Mouse (Mus musculus) heart, embryonic 14.5 days (tissue): ENCODE results near the gene Adgra1. TPM values are rescaled to one million over a fixed set of nuclear protein-coding genes. Genes with fewer than 3 reads are reported as not detected.

Experiments used
- ATAC-seq: fragments of 200-750 bp; cut with Nextera tagmentation; 2 replicates; pipeline ENCODE4 v1.8.0; 2017; ENCODE audit warnings: low read depth, moderate TSS enrichment; ENCODE audit not compliant: insufficient number of reproducible peaks, insufficient read depth, low FRiP score
- H3K27ac ChIP-seq, 2 experiments: fragments of 200-500 bp in 1 of 2; fragments of 300-500 bp in 1 of 2; sonication (generic) in 1 of 2; replicated peaks in 1 of 2; 2 replicates each; pipeline ENCODE4 v1.5.1; 2012 to 2014; ENCODE audit warnings: low read depth in 2 of 2, low read length in 2 of 2, control low read depth in 1 of 2, mild to moderate bottlenecking in 1 of 2, mixed read lengths in 1 of 2; ENCODE audit not compliant: control insufficient read depth in 1 of 2, insufficient read depth in 1 of 2
- H3K27me3 ChIP-seq: fragments of 300-500 bp; sonication (generic); 2 replicates; pipeline ENCODE4 v1.6.1; 2014; ENCODE audit warnings: mild to moderate bottlenecking, low read length, control low read depth; ENCODE audit not compliant: control insufficient read depth, insufficient read depth
- H3K36me3 ChIP-seq: fragments of 300-500 bp; sonication (generic); 2 replicates; pipeline ENCODE4 v1.6.1; 2014; ENCODE audit warnings: mild to moderate bottlenecking, control low read depth, low read length, mixed read lengths; ENCODE audit not compliant: control insufficient read depth, insufficient read depth
- H3K4me1 ChIP-seq, 2 experiments: fragments of 200-500 bp in 1 of 2; fragments of 300-500 bp in 1 of 2; sonication (generic) in 1 of 2; 2 replicates each; pipeline ENCODE4 v1.6.1; 2012 to 2014; ENCODE audit warnings: low read length in 2 of 2, control low read depth in 1 of 2, mixed read lengths in 1 of 2; ENCODE audit not compliant: control insufficient read depth in 2 of 2, insufficient read depth in 2 of 2
- H3K4me2 ChIP-seq: fragments of 300-500 bp; sonication (generic); 2 replicates; pipeline ENCODE4 v1.6.1; 2014; ENCODE audit warnings: mild to moderate bottlenecking, low read length
- H3K4me3 ChIP-seq, 2 experiments: fragments of 200-500 bp in 1 of 2; fragments of 300-500 bp in 1 of 2; sonication (generic) in 1 of 2; 2 replicates each; pipeline ENCODE4 v1.5.1; 2012 to 2014; ENCODE audit warnings: low read length in 2 of 2, mild to moderate bottlenecking in 2 of 2, control low read depth in 1 of 2, low read depth in 1 of 2, moderate library complexity in 1 of 2; ENCODE audit not compliant: control insufficient read depth in 1 of 2, insufficient read depth in 1 of 2
- H3K9ac ChIP-seq: fragments of 300-500 bp; sonication (generic); 2 replicates; pipeline ENCODE4 v1.6.1; 2014; ENCODE audit warnings: mild to moderate bottlenecking, low read length
- H3K9me3 ChIP-seq: fragments of 300-500 bp; sonication (generic); 2 replicates; pipeline ENCODE4 v1.6.1; 2016; ENCODE audit warnings: low read length, control low read depth; ENCODE audit not compliant: control insufficient read depth
- WGBS: fragments of 180-500 bp; shearing (Covaris S2); extraction: QIAGEN DNeasy Blood & Tissue Kit; methylation state at CpG from one replicate; pipeline ENCODE4 v1.1.7; 2014; 5-methylcytosine and 5-hydroxymethylcytosine counted together
- polyA plus RNA-seq: library from polyadenylated mRNA; unstranded; fragments of >200 nt; fragmentation: Nextera tagmentation; extraction: Ambion mirVana; gene quantifications from 2 replicates; pipeline ENCODE4 v1.2.1, GENCODE M21; 2014

Gene Adgra1
- polyA plus RNA-seq, 1 experiment from 2014 or later: 0.19 TPM

GRCm38 (mm10) chr7:139908176-139908575 is 74.2 kb downstream of the Adgra1 start:
- WGBS: 69% methylated on average over 5 of the region's 5 CpGs
- no peak for ATAC-seq
- H3K27me3 ChIP-seq: peaks cover 29% of the 10 kb centered on the region
- no peak overlapping the region for H3K9ac ChIP-seq
- no peaks in the 10 kb centered on the region; a peak in 1 of 4 replicates for H3K4me1 ChIP-seq
- no peak overlapping the region for H3K27ac ChIP-seq
- H3K9me3 ChIP-seq: no peaks in the 10 kb centered on the region
- no peak overlapping the region for H3K4me2 ChIP-seq
- no peak overlapping the region for H3K4me3 ChIP-seq
- no peaks in the 10 kb centered on the region for H3K36me3 ChIP-seq

GRCm38 (mm10) chr7:139909469-139909868 is 75.5 kb downstream of the Adgra1 start:
- ATAC-seq: no peak
- no peaks in the 10 kb centered on the region for H3K36me3 ChIP-seq
- no peak overlapping the region for H3K4me3 ChIP-seq
- no peaks in the 10 kb centered on the region for H3K9me3 ChIP-seq
- H3K9ac ChIP-seq: no peak overlapping the region
- H3K4me2 ChIP-seq: no peak overlapping the region
- no peak overlapping the region for H3K27ac ChIP-seq
- WGBS: 31% methylated on average over 6 of the region's 6 CpGs
- peaks cover 35% of the 10 kb centered on the region for H3K27me3 ChIP-seq
- peaks cover 0 to 4% of the 10 kb centered on the region in 2 experiments; a peak in 1 of 4 replicates for H3K4me1 ChIP-seq

- no peak overlapping the region for H3K4me3 ChIP-seq
- H3K36me3 ChIP-seq: no peaks in the 10 kb centered on the region
- H3K4me2 ChIP-seq: no peak overlapping the region
- WGBS: 51% methylated on average over 11 of the region's 11 CpGs
- H3K27me3 ChIP-seq: peaks cover 36% of the 10 kb centered on the region
- H3K9me3 ChIP-seq: no peaks in the 10 kb centered on the region
- no peak overlapping the region for H3K9ac ChIP-seq
- H3K27ac ChIP-seq: no peak overlapping the region
- peaks cover 0 to 6% of the 10 kb centered on the region in 2 experiments; a peak in 1 of 4 replicates for H3K4me1 ChIP-seq
- ATAC-seq: no peak
Observed at GRCm38 (mm10) chr7:139910204-139910835, 76.3 kb downstream of the Adgra1 start.

GRCm38 (mm10) chr7:139914141-139915047 is 80.4 kb downstream of the Adgra1 start:
- ATAC-seq: no peak
- no peak overlapping the region for H3K27ac ChIP-seq
- peak overlapping the region in 1 of 2 experiments; percentile 20; a peak in 2 of 4 replicates for H3K4me3 ChIP-seq
- no peaks in the 10 kb centered on the region for H3K9me3 ChIP-seq
- WGBS: 10% methylated on average over 29 of the region's 29 CpGs
- H3K27me3 ChIP-seq: peaks cover 59% of the 10 kb centered on the region
- H3K36me3 ChIP-seq: no peaks in the 10 kb centered on the region
- H3K9ac ChIP-seq: no peak overlapping the region
- peaks cover 0 to 6% of the 10 kb centered on the region in 2 experiments; a peak in 1 of 4 replicates for H3K4me1 ChIP-seq
- H3K4me2 ChIP-seq: peak overlapping the region; percentile 55

GRCm38 (mm10) chr7:139915646-139916257 is 81.8 kb downstream of the Adgra1 start:
- Histone ChIP-seq H3K9ac (no peak overlapping the region), H3K27ac (no peak overlapping the region), H3K4me1 (0 out of 4 replicates have a peak, but pooled peaks cover 0 to 6% of the 10 kb centered on the region in 2 experiments), H3K4me2 (no peak overlapping the region), H3K36me3 (no peaks in the 10 kb centered on the region), H3K27me3 (peaks cover 63% of the 10 kb centered on the region), H3K4me3 (no peak overlapping the region), H3K9me3 (no peaks in the 10 kb centered on the region)
- WGBS: 8% methylated on average over 14 of the region's 14 CpGs
- no peak for ATAC-seq

- Histone ChIP-seq H3K9me3 (no peaks in the 10 kb centered on the region), H3K4me3 (no peak overlapping the region), H3K9ac (no peak overlapping the region), H3K27ac (no peak overlapping the region), H3K27me3 (peaks cover 63% of the 10 kb centered on the region), H3K36me3 (no peaks in the 10 kb centered on the region), H3K4me2 (no peak overlapping the region), H3K4me1 (0 out of 4 replicates have a peak, but pooled peaks cover 0 to 6% of the 10 kb centered on the region in 2 experiments)
- no peak for ATAC-seq
- 0% methylated on average over 1 of the region's 1 CpGs for WGBS
Observed at GRCm38 (mm10) chr7:139916345-139916744, 82.4 kb downstream of the Adgra1 start.

GRCm38 (mm10) chr7:139918262-139918661 is 84.3 kb downstream of the Adgra1 start:
- H3K27me3 ChIP-seq: peaks cover 54% of the 10 kb centered on the region
- 69% methylated on average over 4 of the region's 4 CpGs for WGBS
- no peaks in the 10 kb centered on the region for H3K36me3 ChIP-seq
- H3K4me3 ChIP-seq: no peak overlapping the region
- H3K27ac ChIP-seq: no peak overlapping the region
- no peaks in the 10 kb centered on the region for H3K9me3 ChIP-seq
- H3K4me2 ChIP-seq: no peak overlapping the region
- ATAC-seq: no peak
- H3K9ac ChIP-seq: no peak overlapping the region
- H3K4me1 ChIP-seq: 0 out of 4 replicates have a peak, but pooled peaks cover 0 to 6% of the 10 kb centered on the region in 2 experiments
